Mouse (Mus musculus): ENCODE measurements around the gene Gm21985.

DNA sequence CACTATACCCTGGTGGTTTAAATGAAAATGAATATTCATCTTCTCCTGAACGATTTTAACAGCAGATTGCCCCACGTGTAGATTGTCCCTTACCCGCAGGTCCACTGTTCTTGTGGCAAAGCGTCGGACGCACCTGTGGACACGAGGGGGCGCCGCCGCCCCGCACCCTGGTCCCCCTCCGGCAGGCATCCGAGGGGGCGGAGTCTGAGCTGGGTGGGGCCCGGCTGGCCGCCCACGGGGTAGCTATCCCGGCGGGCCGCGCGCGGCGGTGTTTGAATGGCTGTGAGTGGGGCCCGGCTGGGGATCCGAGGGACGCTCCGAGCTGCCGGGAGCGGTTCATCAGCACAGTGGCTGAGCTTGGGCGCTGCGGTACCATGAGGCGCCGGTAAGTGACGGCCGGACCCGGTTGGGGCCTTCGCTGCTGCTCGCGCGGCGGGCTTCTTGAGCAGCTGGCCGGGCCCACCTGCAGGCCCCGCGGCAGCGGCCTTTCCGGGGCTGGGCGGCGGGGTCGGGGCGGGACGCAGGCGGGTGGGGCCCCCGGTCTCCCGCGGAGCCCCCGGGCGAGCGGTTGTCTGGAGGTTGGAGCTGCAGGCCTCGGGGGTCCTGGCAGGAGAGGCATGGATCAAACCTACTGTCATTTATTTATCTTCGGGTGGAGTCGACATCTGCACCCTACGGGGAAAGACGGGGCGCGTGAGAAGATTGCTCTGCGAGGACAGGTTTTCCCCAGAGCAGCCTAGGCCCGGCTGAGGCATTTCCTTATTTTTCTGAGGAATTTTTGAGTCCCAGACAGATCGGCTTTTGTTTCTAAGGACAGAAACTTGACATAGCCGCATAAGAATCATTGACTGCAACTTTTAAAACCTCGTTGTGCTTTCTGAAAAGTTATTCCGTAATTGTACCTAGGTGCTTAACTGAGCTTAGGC lies 113.1 kb downstream of the Gm21985 start, which contains the start of gene Katnbl1:
- TF ChIP-seq GATA1 (IDR thresholded peaks at IDR 0.05; ENCODE audit: low read length) (no peak), TAL1 (IDR thresholded peaks at IDR 0.05; ENCODE audit: low read length) (no peak)
